Mouse (Mus musculus): ENCODE data around the gene Adgrl2.

Adgrl2 gene

GRCm38 (mm10) chr3:148871792-148872464 is 118.4 kb downstream of the Adgrl2 start:
- no peak for DNase-seq

GRCm38 (mm10) chr3:148867618-148868017 is 122.7 kb downstream of the Adgrl2 start:
- no peak for DNase-seq

GRCm38 (mm10) chr3:148866633-148867032 is 123.7 kb downstream of the Adgrl2 start:
- DNase-seq, result no peak

GRCm38 (mm10) chr3:148866053-148866452 is 124.3 kb downstream of the Adgrl2 start:
- no peak for DNase-seq

- no peak for DNase-seq
Observed at GRCm38 (mm10) chr3:148865234-148865633, 125.1 kb downstream of the Adgrl2 start.

- DNase-seq, result no peak
Observed at GRCm38 (mm10) chr3:148861860-148862259, 128.5 kb downstream of the Adgrl2 start.

GRCm38 (mm10) chr3:148854306-148854910 is 135.9 kb downstream of the Adgrl2 start:
- no peak for DNase-seq

GRCm38 (mm10) chr3:148853372-148853771 is 137.0 kb downstream of the Adgrl2 start:
- DNase-seq, result no peak

- no peak for DNase-seq
Observed at GRCm38 (mm10) chr3:148852556-148852955, 137.8 kb downstream of the Adgrl2 start.

- DNase-seq, result no peak
Observed at GRCm38 (mm10) chr3:148850821-148851220, 139.5 kb downstream of the Adgrl2 start.

GRCm38 (mm10) chr3:148848366-148848765 is 142.0 kb downstream of the Adgrl2 start:
- no peak for DNase-seq

GRCm38 (mm10) chr3:148844182-148844581 is 146.2 kb downstream of the Adgrl2 start:
- DNase-seq, result no peak

GRCm38 (mm10) chr3:148842533-148842932 is 147.8 kb downstream of the Adgrl2 start:
- DNase-seq, result no peak

- DNase-seq, result no peak
Observed at GRCm38 (mm10) chr3:148838835-148839296, 151.5 kb downstream of the Adgrl2 start.

GRCm38 (mm10) chr3:148838095-148838834 is 152.1 kb downstream of the Adgrl2 start:
- DNase-seq, result no peak

- no peak for DNase-seq
Observed at GRCm38 (mm10) chr3:148835136-148835535, 155.2 kb downstream of the Adgrl2 start.

GRCm38 (mm10) chr3:148833070-148833769 is 157.1 kb downstream of the Adgrl2 start:
- DNase-seq, result no peak

- no peak for DNase-seq
Observed at GRCm38 (mm10) chr3:148832001-148832400, 158.4 kb downstream of the Adgrl2 start.

- no peak for DNase-seq
Observed at GRCm38 (mm10) chr3:148828519-148828918, 161.8 kb downstream of the Adgrl2 start.

- DNase-seq, result no peak
Observed at GRCm38 (mm10) chr3:148823551-148823950, 166.8 kb downstream of the Adgrl2 start.

- DNase-seq, result no peak
Observed at GRCm38 (mm10) chr3:148821632-148822031, 168.7 kb downstream of the Adgrl2 start.

- no peak for DNase-seq
Observed at GRCm38 (mm10) chr3:148819323-148820046, 170.9 kb downstream of the Adgrl2 start.

Data from cerebellum, adult 9-11 months (tissue).